Mouse (Mus musculus) intestine, postnatal 0 days (tissue): ENCODE data around the gene Thy1. TPM values are rescaled to one million over a fixed set of nuclear protein-coding genes. Genes with fewer than 3 reads are reported as not detected.

ENCODE experiments used
- ATAC-seq: fragments of 200-750 bp; cut with Nextera tagmentation; 2 replicates; pipeline ENCODE4 v1.8.0; 2017; ENCODE audit warnings: mild to moderate bottlenecking, moderate TSS enrichment, moderate library complexity
- H3K27ac ChIP-seq: fragments of 300-500 bp; sonication (generic); 2 replicates; pipeline ENCODE4 v1.5.1; 2014; ENCODE audit warnings: mild to moderate bottlenecking, low read depth, low read length, moderate library complexity
- H3K27me3 ChIP-seq: fragments of 300-500 bp; sonication (generic); replicated peaks from 2 replicates; pipeline ENCODE4 v1.6.1; 2014; ENCODE audit warnings: low read length, mixed read lengths; ENCODE audit not compliant: control insufficient read depth, insufficient read depth
- H3K36me3 ChIP-seq: fragments of 300-500 bp; sonication (generic); 2 replicates; pipeline ENCODE4 v1.6.1; 2014; ENCODE audit warnings: mild to moderate bottlenecking, moderate library complexity; ENCODE audit not compliant: control insufficient read depth, insufficient read depth
- H3K4me1 ChIP-seq: fragments of 300-500 bp; sonication (generic); replicated peaks from 2 replicates; pipeline ENCODE4 v1.6.1; 2014; ENCODE audit warnings: antibody characterized with exemption, low read length, mixed read lengths; ENCODE audit not compliant: control insufficient read depth, insufficient read depth
- H3K4me2 ChIP-seq: fragments of 300-500 bp; sonication (generic); replicated peaks from 2 replicates; pipeline ENCODE4 v1.6.1; 2014; ENCODE audit warnings: low read depth, mild to moderate bottlenecking, moderate library complexity
- H3K4me3 ChIP-seq: fragments of 300-500 bp; sonication (generic); 2 replicates; pipeline ENCODE4 v1.5.1; 2014; ENCODE audit warnings: low read depth, low read length
- H3K9ac ChIP-seq: fragments of 300-500 bp; sonication (generic); 2 replicates; pipeline ENCODE4 v1.6.1; 2014; ENCODE audit warnings: mild to moderate bottlenecking, low read depth, low read length
- H3K9me3 ChIP-seq: fragments of 300-500 bp; sonication (generic); 2 replicates; pipeline ENCODE4 v1.6.1; 2016; ENCODE audit warnings: mixed run types; ENCODE audit not compliant: control insufficient read depth
- CTCF ChIP-seq: sonication (generic); IDR thresholded peaks from 2 replicates; pipeline ENCODE4 v1.5.1; 2016; ENCODE audit warnings: low read depth, mild to moderate bottlenecking, control low read depth, antibody characterized with exemption, moderate library complexity
- WGBS: fragments of 180-500 bp; shearing (Covaris S2); extraction: QIAGEN DNeasy Blood & Tissue Kit; methylation state at CpG from one replicate; pipeline ENCODE4 v1.1.7; 2014; 5-methylcytosine and 5-hydroxymethylcytosine counted together
- polyA plus RNA-seq: library from polyadenylated mRNA; unstranded; fragments of >200 nt; fragmentation: Nextera tagmentation; extraction: Ambion mirVana; gene quantifications from 2 replicates; pipeline ENCODE4 v1.2.1, GENCODE M21; 2015

Thy1 gene
- polyA plus RNA-seq, 1 experiment from 2014 or later: 4.9 TPM

DNA sequence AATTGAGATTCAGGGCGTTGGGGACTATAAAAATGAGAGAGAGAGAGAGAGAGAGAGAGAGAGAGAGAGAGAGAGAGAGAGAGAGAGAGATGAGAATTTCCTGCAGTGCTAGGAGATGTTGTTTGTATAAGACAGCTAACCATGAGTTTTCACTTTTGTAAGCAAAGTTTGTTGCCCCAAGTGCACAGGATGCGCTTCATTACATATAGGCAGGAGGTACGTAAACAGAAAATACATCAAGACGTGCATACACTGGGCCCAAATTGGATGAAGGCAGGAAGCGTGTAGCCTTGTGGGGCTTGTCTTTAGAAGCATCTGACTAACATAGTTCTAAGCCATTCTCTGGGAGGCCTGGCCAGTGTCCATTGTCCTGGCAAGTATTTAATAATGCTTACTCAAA lies 25.3 kb upstream of the Thy1 start:
- no peaks in the 10 kb centered on the region for H3K36me3 ChIP-seq
- no peak for TF ChIP-seq CTCF
- no peak overlapping the region for H3K9ac ChIP-seq
- no peak overlapping the region for H3K27ac ChIP-seq
- H3K27me3 ChIP-seq: no peaks in the 10 kb centered on the region
- ATAC-seq: no peak
- H3K9me3 ChIP-seq: no peaks in the 10 kb centered on the region
- H3K4me1 ChIP-seq: no peaks in the 10 kb centered on the region
- H3K4me3 ChIP-seq: no peak overlapping the region
- no peak overlapping the region for H3K4me2 ChIP-seq
- 56% methylated on average over 5 of the region's 5 CpGs for WGBS

GRCm38 (mm10) chr9:44020001-44020400 lies 23.2 kb upstream of the Thy1 start:
- no peak overlapping the region for H3K9ac ChIP-seq
- no peaks in the 10 kb centered on the region for H3K9me3 ChIP-seq
- H3K27me3 ChIP-seq: no peaks in the 10 kb centered on the region
- H3K4me1 ChIP-seq: no peaks in the 10 kb centered on the region
- H3K27ac ChIP-seq: no peak overlapping the region
- WGBS: 80% methylated on average over 7 of the region's 7 CpGs
- H3K36me3 ChIP-seq: no peaks in the 10 kb centered on the region
- TF ChIP-seq CTCF: no peak
- H3K4me3 ChIP-seq: no peak overlapping the region
- H3K4me2 ChIP-seq: no peak overlapping the region
- no peak for ATAC-seq

- no peaks in the 10 kb centered on the region for H3K9me3 ChIP-seq
- WGBS: 73% methylated on average over 8 of the region's 8 CpGs
These were observed 20.9 kb upstream of the Thy1 start for GRCm38 (mm10) chr9:44022100-44022847.

DNA sequence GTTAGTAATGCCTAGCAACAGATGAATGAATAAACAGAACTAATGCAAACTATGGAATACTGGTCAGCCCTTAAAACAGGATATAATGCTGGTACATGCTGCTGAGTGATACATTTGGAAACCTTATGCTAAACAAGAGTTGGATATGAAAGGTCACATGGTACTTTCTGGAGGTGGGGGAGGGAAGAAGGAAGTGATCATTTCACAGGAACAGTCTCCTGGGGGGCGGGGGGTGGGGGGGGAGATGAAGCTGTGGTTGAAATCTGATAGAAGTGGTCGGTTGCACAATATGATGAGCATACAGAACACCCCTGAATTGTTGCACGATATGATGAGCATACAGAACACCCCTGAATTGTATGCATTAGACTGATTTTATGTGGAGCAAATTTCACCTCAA lies 19.1 kb upstream of the Thy1 start:
- Histone ChIP-seq H3K36me3 (no peaks in the 10 kb centered on the region), H3K9ac (no peak overlapping the region), H3K4me2 (no peak overlapping the region), H3K9me3 (no peaks in the 10 kb centered on the region), H3K27me3 (no peaks in the 10 kb centered on the region), H3K27ac (no peak overlapping the region), H3K4me3 (no peak overlapping the region), H3K4me1 (no peaks in the 10 kb centered on the region)
- 76% methylated on average over 3 of the region's 3 CpGs for WGBS
- no peak for ATAC-seq
- TF ChIP-seq CTCF: no peak

More at GRCm38 (mm10) chr9:44022100-44022847, 20.9 kb upstream of the Thy1 start:
- H3K4me2 ChIP-seq: no peak overlapping the region
- H3K27ac ChIP-seq: no peak overlapping the region
- ATAC-seq: no peak
- H3K4me3 ChIP-seq: no peak overlapping the region
- no peaks in the 10 kb centered on the region for H3K36me3 ChIP-seq
- H3K27me3 ChIP-seq: no peaks in the 10 kb centered on the region
- H3K9ac ChIP-seq: no peak overlapping the region
- H3K4me1 ChIP-seq: no peaks in the 10 kb centered on the region
- no peak for TF ChIP-seq CTCF

DNA sequence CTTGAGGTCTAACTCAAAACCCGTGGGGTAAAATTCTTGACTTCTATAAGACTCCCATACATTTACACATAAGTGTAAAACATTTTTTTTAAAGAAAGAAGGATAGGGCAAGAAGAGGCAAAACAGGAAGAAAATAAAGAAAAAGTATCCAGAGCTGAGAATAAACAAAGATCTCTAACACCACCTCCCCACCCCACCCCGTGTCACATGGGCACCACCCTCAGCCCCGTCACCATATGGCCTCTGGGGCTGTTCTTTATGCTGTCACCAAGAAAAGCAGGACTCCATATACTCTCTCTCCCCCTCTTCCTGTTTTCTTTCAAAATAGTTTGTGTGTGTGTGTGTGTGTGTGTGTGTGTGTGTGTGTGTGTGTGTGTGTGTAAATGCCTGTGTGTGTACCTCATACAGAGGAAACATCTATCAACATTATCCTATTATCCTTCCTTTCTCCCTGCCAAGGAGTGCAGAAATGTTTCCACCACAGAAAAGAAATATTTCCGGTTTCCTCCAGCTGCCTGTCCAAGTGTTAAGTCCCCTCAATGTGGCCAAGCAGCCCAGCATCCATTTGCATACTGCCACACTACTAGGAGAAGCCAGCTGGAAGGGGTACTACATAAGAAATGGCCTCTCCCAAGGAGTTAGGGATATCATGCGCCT lies 13.5 kb upstream of the Thy1 start:
- H3K36me3 ChIP-seq: no peaks in the 10 kb centered on the region
- no peak for TF ChIP-seq CTCF
- H3K4me1 ChIP-seq: no peaks in the 10 kb centered on the region
- no peak for ATAC-seq
- H3K27me3 ChIP-seq: no peaks in the 10 kb centered on the region
- no peak overlapping the region for H3K4me2 ChIP-seq
- H3K9me3 ChIP-seq: no peaks in the 10 kb centered on the region
- H3K9ac ChIP-seq: no peak overlapping the region
- H3K27ac ChIP-seq: no peak overlapping the region
- H3K4me3 ChIP-seq: no peak overlapping the region
- 52% methylated on average over 5 of the region's 5 CpGs for WGBS

DNA sequence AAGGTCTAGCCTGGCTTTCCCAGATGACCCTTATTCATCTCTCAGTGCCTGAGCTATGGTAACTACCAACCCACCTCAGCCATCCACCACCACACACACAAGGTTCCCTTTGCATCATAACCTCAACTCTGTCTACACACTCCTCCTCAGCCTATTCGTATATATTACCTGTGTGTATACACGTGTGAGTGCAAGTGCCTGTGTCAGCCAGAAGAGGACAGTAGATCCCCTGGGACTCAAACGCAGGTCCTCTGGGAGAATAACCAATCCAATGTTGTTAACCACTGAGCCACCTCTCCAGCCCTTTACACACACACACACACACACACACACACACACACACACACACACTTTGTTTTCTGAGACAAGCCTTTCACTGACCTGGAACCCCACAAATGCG lies 12.5 kb upstream of the Thy1 start:
- H3K27me3 ChIP-seq: no peaks in the 10 kb centered on the region
- WGBS: 92% methylated on average over 4 of the region's 4 CpGs
- H3K36me3 ChIP-seq: no peaks in the 10 kb centered on the region
- H3K9ac ChIP-seq: no peak overlapping the region
- no peaks in the 10 kb centered on the region for H3K4me1 ChIP-seq
- no peak overlapping the region for H3K4me2 ChIP-seq
- no peak overlapping the region for H3K4me3 ChIP-seq
- no peak for TF ChIP-seq CTCF
- H3K27ac ChIP-seq: no peak overlapping the region
- no peaks in the 10 kb centered on the region for H3K9me3 ChIP-seq
- ATAC-seq: no peak
